Mouse (Mus musculus) erythroblast, embryonic 14.5 days (primary cell): Measurements from ENCODE around the gene Rasip1.

Experiments used
- GATA1 ChIP-seq: IDR thresholded peaks from 2 replicates; pipeline ENCODE4 v1.6.1; 2012; ENCODE audit warnings: low read length, inconsistent platforms, mixed read lengths
- TAL1 ChIP-seq: IDR thresholded peaks from 3 replicates; pipeline ENCODE4 v1.6.1; 2012; ENCODE audit warnings: low read length, inconsistent platforms, mixed read lengths

DNA sequence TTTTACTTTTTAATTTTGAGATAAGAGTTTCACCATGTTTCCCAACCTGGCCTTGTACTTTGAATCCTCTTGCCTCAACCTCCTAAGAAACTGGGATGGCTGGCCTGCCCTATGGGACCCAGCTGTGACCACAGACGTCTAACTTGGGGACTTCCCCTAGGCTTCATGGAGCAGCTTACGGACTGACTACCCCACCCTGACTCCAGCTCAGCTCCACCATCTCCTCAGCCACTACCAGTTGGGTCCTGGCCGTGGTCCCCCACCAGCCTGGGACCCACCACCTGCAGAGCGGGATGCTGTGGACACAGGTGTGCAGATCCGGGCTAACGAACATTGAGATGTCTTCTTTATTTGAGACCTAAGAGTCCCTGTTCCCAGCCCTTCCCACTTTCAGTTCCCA, 10.4 kb downstream of the Rasip1 start:
- no peak for TF ChIP-seq GATA1
- no peak for TF ChIP-seq TAL1
